Mouse (Mus musculus) cerebellum, adult 2 months (tissue): ENCODE results near the gene Lyrm4. TPM values are rescaled to one million over a fixed set of nuclear protein-coding genes. Genes with fewer than 3 reads are reported as not detected.

Experiments
- DNase-seq, 2 experiments: peaks; one replicate each; pipeline ENCODE4 v3.0.0; 2021
- H3K27ac ChIP-seq: fragments of 200-500 bp; 2 replicates; pipeline ENCODE4 v1.5.1; 2012; ENCODE audit warnings: low read length, control low read depth, inconsistent platforms; ENCODE audit not compliant: insufficient read depth
- H3K27me3 ChIP-seq: fragments of 200-500 bp; 2 replicates; pipeline ENCODE4 v1.6.1; 2012; ENCODE audit warnings: inconsistent platforms, mild to moderate bottlenecking, low read length, moderate library complexity; ENCODE audit not compliant: control insufficient read depth, insufficient read depth
- H3K4me1 ChIP-seq: fragments of 200-500 bp; 2 replicates; pipeline ENCODE4 v1.6.1; 2011; ENCODE audit warnings: low read length; ENCODE audit not compliant: control insufficient read depth, insufficient read depth
- H3K4me3 ChIP-seq: fragments of 200-500 bp; replicated peaks from 2 replicates; pipeline ENCODE3; 2011; ENCODE audit warnings: mild to moderate bottlenecking, low read depth, low read length, control low read depth; ENCODE audit not compliant: insufficient read depth
- CTCF ChIP-seq: fragments of 200-500 bp; IDR thresholded peaks from 2 replicates; pipeline ENCODE4 v1.5.1; 2011; ENCODE audit warnings: low read depth, mild to moderate bottlenecking, control low read depth, low read length, moderate library complexity, borderline replicate concordance; ENCODE audit not compliant: insufficient read depth
- POLR2A ChIP-seq: fragments of 200-500 bp; IDR thresholded peaks from 2 replicates; pipeline ENCODE4 v1.6.1; 2011; ENCODE audit warnings: low read length, control low read depth, borderline replicate concordance; ENCODE audit not compliant: insufficient read depth
- WGBS: fragments of 180-500 bp; shearing (Covaris S2); methylation state at CpG from one replicate; pipeline ENCODE4 v1.1.7; 2018; 5-methylcytosine and 5-hydroxymethylcytosine counted together
- polyA plus RNA-seq: library from polyadenylated mRNA; depleted of rRNA; stranded (reverse); fragments of >200 nt; gene quantifications from 2 replicates; pipeline ENCODE4 v1.2.3, GENCODE M21; 2012

The Lyrm4 gene
- polyA plus RNA-seq, 1 experiment, result 13.2 TPM

DNA sequence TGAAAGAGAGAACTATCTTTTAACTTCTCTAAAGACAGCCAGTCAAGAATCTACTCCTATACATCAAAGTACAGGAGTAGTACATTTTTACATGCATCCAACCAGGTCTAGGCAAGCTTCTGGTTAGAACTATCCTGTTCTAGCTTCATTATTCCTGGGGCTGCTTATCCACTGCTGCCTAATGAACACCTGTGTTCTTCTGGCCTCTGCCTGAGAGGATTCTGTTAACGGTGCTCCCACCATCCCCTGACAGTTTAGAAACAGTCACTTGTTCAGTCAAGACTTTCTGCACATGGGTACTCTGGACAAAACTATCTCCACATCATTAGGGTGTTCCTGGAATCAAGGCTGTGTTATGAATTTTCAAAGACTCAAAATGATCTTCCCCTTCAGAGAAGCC lies 60.8 kb downstream of the Lyrm4 start:
- no peak for TF ChIP-seq CTCF
- TF ChIP-seq POLR2A, result no peak

DNA sequence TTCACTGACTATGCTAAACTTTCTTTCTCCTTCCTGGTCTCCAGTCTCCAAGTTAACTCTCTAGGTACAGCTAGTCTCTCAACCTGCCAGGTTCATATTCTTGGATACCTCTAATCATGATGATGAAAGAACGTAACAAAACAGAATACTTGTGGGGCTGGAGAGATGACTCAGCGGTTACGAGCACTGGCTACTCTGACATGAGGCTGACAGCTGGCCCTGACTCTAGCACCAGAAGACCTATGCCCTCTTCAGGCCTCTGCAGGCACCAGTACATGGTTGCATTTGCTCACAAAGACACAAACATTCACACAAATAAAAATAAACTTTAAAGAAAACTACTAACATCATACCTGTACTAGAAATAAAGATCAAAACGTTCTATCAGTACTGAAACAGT lies 81.8 kb downstream of the Lyrm4 start:
- Histone ChIP-seq H3K27ac (no peak overlapping the region), H3K4me3 (no peak overlapping the region), H3K27me3 (no peaks in the 10 kb centered on the region), H3K4me1 (no peaks in the 10 kb centered on the region)
- 88% methylated on average over 4 of the region's 4 CpGs for WGBS
- no peak for TF ChIP-seq CTCF
- TF ChIP-seq POLR2A, result no peak
- no peak for DNase-seq

More for the DNA sequence above, 60.8 kb downstream of the Lyrm4 start:
- Histone ChIP-seq H3K4me1 (no peaks in the 10 kb centered on the region), H3K27ac (no peak overlapping the region), H3K4me3 (no peak overlapping the region), H3K27me3 (no peaks in the 10 kb centered on the region)
- WGBS, result 83% methylated on average over 1 of the region's 1 CpGs
- DNase-seq, result no peak

DNA sequence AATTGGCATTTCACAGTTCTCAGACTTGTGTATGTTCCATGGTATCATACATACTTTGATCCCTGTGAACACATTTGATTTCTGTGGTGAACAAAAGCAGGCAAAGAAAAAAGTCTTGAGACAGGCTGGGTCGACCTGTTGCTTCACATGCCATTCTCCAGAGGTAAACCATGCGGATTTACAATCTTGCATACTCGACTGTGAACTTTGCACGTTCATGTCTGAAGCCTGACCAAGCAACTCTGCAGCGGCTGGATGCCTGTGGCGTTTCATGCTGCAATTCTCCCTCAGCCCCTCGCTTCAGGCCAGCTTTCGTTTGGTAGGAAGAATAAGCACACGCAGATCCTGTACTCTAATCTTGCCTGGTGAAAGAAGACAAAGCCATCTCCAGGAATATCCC lies 85.4 kb downstream of the Lyrm4 start:
- 81% methylated on average over 9 of the region's 9 CpGs for WGBS
- no peak for DNase-seq
- TF ChIP-seq POLR2A, result no peak
- no peak for TF ChIP-seq CTCF
- Histone ChIP-seq H3K27ac (no peak overlapping the region), H3K4me1 (no peaks in the 10 kb centered on the region), H3K27me3 (no peaks in the 10 kb centered on the region), H3K4me3 (no peak overlapping the region)

DNA sequence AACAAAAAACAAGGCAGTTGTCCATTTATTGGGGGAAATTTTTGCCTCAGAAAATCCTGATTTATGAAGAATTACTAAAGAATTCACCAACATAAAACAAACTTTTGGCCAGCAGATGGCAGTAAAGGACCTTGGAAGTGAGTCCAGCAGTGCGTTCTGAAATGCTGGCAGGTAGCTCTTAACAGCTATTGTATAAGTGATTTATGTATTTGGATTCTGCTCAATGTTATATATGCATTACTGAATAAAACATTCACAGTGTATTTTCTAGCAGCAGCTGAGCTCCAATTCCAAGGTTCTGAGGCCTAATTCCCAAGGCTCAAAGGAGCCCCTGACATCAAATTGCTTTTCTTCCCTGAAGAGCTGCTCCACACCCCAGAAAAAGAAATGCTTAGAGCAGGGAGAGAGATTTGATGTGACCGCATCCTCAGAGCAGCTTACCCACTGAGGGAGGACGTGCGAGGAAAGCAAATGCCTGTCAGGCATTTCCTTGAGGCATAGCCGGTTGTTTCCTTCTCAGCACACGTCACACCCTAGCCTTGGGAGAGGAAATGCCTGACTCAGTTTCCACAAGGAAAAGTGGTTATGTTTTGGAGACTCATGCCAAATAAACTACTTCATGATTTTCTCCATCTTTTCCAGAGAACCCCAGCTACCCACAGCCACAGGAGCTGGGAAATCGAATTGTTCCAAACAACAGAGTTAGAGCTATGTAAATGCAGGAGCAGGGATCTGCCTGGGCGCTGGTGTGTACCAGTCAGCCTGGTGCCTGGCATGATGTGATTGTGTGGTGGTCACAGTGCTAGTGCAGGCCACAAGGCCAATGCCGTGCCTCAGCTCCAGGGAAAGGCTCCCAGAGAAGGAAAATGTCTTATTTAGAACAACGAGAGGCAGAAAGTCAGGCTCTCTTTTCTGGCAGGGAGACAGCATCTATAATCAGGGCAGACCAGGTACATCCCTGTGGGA lies 97.7 kb downstream of the Lyrm4 start:
- H3K4me1 ChIP-seq, result no peaks in the 10 kb centered on the region
- TF ChIP-seq POLR2A, result no peak
- peak; percentile 59; the same call in 1 of the 2 replicates for TF ChIP-seq CTCF
- WGBS, result 47% methylated on average over 10 of the region's 10 CpGs

DNA sequence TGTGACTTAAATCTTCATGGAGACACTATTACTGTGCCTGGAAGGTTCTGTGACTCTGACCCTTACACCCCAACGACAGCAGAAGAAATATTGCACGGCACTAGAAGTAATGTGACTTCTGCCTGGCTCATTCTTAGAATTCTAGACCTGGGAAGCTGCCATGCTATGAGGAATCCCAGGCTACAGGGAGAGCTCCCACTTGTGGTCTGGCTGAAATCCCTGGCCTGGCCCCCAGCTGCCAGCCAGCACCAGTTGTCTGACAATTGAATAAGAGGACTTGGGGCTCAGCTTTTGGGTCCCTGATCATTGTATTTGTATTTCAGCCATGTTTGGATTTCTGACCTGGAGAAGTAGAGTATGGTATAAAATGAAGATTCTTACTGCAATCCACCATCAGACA lies 99.3 kb downstream of the Lyrm4 start:
- Histone ChIP-seq H3K27ac (no peak overlapping the region), H3K4me3 (no peak overlapping the region), H3K4me1 (no peaks in the 10 kb centered on the region), H3K27me3 (no peaks in the 10 kb centered on the region)
- DNase-seq, result no peak
- TF ChIP-seq CTCF (no peak), POLR2A (no peak)
- WGBS, result 31% methylated on average over 2 of the region's 2 CpGs

More for the DNA sequence above, 97.7 kb downstream of the Lyrm4 start:
- H3K27me3 ChIP-seq, result no peaks in the 10 kb centered on the region
- H3K27ac ChIP-seq, result no peak overlapping the region
- DNase-seq, result peak; percentile 37 to 63
- H3K4me3 ChIP-seq, result no peak overlapping the region

DNA sequence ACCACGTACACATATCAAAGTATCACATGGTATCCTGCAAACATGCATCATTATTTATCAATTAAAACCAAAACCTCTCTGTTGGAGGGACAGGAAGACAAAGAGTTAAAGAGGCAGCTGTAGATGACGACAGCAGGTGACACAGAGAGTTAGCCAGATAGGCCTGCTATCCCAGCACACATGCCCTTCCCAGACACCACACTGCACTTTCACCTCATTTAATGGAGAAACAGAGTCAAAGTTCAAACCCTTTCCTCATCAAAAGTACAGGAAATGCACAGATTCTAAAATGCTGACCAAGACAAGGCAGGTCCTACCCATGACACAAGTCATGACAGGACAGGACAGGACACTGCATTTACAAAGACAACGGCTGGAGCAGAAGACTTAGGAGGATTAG lies 101.7 kb downstream of the Lyrm4 start:
- Histone ChIP-seq H3K27ac (no peak overlapping the region), H3K4me3 (no peak overlapping the region), H3K27me3 (no peaks in the 10 kb centered on the region), H3K4me1 (no peaks in the 10 kb centered on the region)
- no peak for DNase-seq
- WGBS, result 70% methylated on average over 3 of the region's 3 CpGs
- TF ChIP-seq CTCF (no peak), POLR2A (no peak)

DNA sequence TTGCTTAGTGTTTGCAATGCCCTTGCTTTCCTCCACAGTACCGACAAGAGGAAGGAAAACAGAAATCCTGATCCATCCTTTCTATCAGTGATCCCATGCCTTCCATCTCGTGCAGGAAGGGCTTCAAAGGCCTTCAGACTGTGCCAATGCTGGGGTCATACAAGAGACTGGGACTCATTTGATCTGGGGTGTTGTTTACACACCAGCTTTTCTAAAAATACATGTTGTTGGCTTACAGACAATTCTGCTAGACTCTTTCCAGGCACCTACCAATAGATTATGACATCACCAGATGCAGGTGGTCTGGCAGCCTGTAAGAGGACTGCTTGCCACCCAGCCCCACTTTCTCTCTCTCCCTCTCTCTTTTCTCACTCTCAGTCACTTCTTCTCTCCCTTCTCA lies 107.3 kb downstream of the Lyrm4 start:
- Histone ChIP-seq H3K4me1 (peaks cover 4% of the 10 kb centered on the region; the same call in 1 of the 2 replicates), H3K4me3 (no peak overlapping the region), H3K27ac (no peak overlapping the region), H3K27me3 (no peaks in the 10 kb centered on the region)
- no peak for DNase-seq
- WGBS, result 45% methylated on average over 2 of the region's 2 CpGs
- TF ChIP-seq CTCF (no peak), POLR2A (no peak)

DNA sequence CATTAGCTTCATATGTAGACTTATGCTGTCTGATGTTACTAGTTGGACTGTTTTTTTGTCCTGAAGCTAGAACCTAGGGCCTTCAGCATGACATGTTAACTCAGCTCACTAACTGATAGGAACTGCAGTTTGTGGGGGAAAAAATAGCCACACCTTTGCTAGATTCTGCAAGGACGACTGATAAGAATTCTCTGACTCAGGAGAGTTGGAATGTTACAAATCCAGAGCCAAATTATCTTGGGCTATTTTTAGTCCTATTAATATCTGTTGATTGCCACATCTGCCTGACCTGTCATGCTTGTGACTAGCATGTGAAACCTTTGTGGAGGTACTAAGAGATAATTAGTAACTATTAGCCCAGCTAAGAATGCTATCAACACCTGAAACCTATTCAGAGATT lies 116.5 kb downstream of the Lyrm4 start:
- Histone ChIP-seq H3K27me3 (no peaks in the 10 kb centered on the region), H3K27ac (no peak overlapping the region), H3K4me1 (no peaks in the 10 kb centered on the region), H3K4me3 (no peak overlapping the region)
- DNase-seq, result no peak
- TF ChIP-seq CTCF (no peak), POLR2A (no peak)
- 88% methylated on average over 1 of the region's 1 CpGs for WGBS
